Mouse (Mus musculus): ENCODE data around the gene Tll1. TPM values are rescaled to one million over a fixed set of nuclear protein-coding genes. Genes with fewer than 3 reads are reported as not detected.

Gene Tll1
- total RNA-seq (2021) = 1 to 10 TPM in 1 of 2 experiments, under 1 TPM in 1; 0.59 to 1.1 TPM
- long read RNA-seq, experiment 1 = 0 reads
- long read RNA-seq, experiment 2, partial matches to known transcripts = 0 of 2 reads
- long read RNA-seq, experiment 2, other reads (novel, unspliced or antisense) = 2 of 2 reads

- DNase-seq = no peak
Observed at GRCm38 (mm10) chr8:64206024-64206385, at the start of gene Tll1. Gene Tll1, minus strand, starts transcription at chr8:64206271.

DNA sequence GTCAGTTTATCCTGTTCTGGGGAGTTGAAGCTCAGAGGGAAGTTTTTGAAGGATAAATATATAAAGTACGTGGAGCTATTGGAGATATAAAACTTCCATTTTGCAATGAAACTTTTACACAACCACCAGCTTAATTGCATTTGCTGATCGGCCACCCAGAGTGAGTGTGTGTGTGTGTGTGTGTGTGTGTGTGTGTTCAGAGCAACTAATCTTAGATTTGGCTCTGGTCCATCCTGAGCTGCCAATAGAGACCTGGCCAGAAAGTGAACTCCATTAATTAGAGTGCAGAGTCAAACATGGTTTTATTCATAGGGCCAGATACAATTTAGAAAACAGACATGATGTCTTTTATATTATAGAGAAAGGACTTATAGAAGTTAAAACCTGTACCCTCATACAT lies 32.6 kb upstream of the Tll1 start:
- no peak for DNase-seq

- DNase-seq = no peak
Observed at GRCm38 (mm10) chr8:64221600-64221999, 15.5 kb upstream of the Tll1 start.

DNA sequence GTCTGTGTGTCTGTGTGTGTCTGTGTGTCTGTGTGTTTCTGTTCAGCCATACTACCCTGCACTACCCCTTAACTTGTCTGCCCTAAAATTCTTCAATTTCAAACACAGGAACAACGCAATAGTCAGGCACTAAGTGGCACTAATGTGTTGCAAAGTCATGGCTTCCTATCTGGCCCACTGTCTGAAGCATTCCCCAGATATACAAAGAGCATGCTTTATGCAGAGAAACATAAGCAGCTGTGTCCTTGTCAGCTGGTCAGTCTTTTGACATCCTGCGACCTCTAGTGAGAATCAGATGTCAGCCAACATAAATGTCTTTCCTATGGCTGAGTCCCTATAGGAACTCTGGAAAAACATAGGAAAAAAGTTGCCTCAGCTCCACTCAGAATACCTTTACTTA lies 11.6 kb upstream of the Tll1 start:
- DNase-seq = no peak

DNA sequence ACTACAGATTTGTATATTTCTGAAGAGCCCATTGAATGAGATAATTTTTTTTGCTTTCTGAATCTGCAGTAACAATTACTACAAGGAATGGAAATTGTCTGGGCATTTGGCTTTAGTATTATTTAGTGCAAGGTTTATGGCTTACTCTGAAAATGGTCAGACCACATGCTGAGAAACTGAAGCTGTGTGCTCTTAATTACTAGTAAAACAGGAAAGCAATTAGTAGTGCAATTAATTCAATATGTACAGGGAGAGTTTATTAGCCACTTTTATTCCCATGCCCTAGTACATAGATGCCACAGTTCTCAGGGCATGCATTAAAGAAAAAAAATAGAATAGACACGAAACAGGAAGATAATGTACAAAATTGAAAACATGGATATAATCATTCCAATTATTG lies 10.2 kb upstream of the Tll1 start:
- DNase-seq = no peak

GRCm38 (mm10) chr8:64215374-64215773 lies 9.3 kb upstream of the Tll1 start:
- DNase-seq = no peak

- no peak for DNase-seq
Observed at GRCm38 (mm10) chr8:64214906-64215305, 8.8 kb upstream of the Tll1 start.

DNA sequence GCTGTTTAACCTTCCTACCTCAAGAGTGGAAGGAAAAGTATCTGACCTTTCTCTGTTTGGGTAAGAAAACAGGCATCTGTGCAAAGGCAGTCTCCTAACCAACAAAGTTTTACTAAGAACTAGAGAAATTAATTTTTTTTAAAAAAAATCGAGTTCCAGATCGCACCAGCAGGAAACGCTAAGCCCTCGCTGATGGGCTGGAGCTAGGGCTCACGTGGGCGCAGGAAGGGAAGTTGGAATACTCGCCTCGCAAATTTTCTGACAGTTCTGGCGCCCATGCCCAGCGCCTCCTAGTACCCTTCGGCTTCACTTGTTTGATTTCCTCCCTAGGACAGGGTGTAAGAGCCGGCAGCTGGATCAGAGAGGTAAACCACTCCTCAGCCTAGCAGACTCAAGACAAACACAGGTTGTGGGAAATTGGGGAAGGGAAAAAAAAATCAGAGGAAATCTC lies 365 bp upstream of the Tll1 start:
- peak; percentile 21 for DNase-seq

GRCm38 (mm10) chr8:64205321-64206023 lies 599 bp downstream of the Tll1 start:
- peak; percentile 18 for DNase-seq

DNA sequence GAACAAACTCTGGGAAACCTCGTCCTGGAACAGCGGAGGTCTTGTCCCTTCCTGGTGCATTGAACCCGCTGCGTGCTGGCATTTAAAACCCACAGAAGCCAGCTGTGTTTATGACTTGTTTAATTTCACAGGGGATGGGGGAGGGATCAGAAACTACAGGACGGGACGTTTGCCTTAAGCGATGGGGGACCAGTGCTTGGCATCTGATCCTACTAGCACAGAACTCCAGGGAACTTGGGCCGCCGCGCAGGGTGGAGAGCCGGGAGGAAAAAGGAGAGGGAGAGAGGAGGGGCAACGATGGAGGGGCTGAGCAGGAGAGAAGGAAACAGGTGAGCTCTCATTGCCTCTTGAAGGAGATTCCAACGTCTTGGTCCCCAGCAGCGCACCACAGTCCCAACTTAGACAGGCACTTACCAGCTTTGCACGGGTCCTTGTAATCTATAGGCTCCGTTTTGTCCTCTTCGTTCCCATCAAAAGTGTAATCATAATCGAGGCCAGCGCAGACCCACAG lies 1.2 kb downstream of the Tll1 start:
- DNase-seq = no peak

GRCm38 (mm10) chr8:64204167-64204566 lies 1.9 kb downstream of the Tll1 start:
- peak; percentile 64 for DNase-seq

DNA sequence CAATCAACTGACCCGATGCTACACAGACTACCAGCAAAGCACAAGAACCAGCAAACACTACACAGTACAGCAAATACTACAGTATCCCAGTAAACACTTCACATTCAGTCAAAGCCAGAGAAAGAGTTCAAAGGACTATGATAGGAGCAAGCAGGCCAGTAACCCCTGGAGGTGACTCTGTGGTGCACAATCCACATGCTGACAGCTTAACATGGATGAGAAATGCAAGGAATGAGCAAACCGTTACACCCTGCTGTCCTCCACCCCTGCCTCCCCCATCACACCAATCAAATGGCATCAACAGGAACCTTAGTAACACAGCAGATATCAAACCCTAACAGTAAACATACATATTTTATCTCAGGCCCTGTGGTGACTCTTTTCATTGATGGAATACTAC lies 7.7 kb downstream of the Tll1 start:
- DNase-seq = no peak

GRCm38 (mm10) chr8:64193421-64193820 lies 12.7 kb downstream of the Tll1 start:
- no peak for DNase-seq

GRCm38 (mm10) chr8:64187881-64188280 lies 18.2 kb downstream of the Tll1 start:
- no peak for DNase-seq

DNA sequence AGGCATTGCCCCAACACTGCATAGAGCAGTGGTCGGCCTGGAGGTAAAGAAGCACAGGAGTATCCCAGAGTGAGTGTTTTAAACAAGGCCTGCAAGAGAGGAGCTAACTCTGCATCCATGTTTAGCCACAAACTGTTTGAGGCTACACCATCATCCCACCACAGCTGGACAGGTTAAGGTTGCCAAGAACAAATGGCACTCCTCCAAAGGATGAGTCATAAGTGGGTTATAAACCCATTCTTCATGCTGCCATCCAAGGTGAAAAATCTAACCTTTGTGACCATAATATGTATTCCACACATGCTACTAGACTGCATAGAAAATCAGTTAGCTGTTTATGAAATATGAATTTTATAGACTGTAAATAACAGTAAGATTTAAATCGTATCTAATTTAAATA lies 29.1 kb downstream of the Tll1 start:
- DNase-seq = no peak

DNA sequence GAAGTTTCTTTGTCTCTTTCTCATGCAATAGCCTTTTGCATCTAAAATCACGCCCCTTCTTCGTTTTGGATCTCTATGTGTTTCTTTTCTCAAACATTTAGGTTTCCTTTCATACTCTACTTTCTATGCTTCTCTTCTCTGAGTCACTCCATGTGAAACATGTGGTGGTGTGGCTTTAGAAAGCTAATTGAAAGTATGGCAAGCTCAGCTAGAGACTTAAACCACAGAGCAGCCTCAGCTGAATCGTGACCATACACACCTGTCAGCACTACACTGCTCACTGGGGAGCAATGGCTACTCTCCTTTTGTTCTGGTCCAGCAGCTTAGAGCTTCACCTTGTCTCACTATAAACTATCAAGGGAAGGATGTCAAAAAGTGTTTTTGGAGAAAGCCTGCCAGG lies 31.2 kb downstream of the Tll1 start:
- DNase-seq = no peak

- DNase-seq = no peak
Observed at GRCm38 (mm10) chr8:64173759-64174158, 32.3 kb downstream of the Tll1 start.

- DNase-seq = no peak
Observed at GRCm38 (mm10) chr8:64152899-64153891, 52.9 kb downstream of the Tll1 start.

- DNase-seq = no peak
Observed at GRCm38 (mm10) chr8:64152216-64152804, 53.8 kb downstream of the Tll1 start.

DNA sequence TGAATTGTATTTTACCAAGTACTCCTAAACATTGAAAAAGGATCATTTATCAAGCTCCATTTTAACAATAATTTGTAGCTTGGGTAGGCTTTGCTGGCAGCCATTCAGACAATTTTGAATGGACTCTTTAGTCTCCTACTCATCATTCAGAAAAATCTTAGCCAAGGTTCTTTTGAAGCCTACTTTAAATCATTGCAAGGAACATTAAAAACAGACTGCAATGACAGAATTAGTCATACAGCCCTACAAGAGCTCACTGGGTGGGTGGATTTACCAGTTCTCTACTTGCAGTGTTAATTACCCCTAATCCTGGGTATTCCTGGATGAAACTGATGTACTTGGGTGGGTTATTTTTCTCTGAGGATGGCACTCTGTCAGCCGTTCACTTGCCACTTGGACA lies 69.5 kb downstream of the Tll1 start:
- DNase-seq = no peak

- no peak for DNase-seq
Observed at GRCm38 (mm10) chr8:64107190-64107589, 98.9 kb downstream of the Tll1 start.

DNA sequence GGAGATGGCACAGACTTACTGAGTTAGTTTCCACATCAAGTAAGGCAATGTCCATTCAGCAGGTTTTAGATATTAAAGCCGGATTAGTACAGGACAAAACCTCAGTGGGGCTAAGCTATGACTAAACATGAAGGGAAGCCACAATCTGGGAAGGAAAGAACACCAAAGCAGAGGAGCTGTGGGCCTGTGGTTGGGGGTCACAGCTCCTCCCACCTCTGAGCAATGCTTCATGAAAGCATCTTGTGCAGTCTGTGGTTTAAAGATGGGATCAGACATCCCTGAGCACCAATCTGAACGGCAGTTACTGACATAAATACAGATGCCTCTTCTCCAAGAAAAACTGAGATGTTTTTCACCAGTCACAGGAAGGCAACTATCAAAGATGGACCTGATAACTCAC lies 132.7 kb downstream of the Tll1 start:
- DNase-seq = no peak
